Mouse (Mus musculus): Measurements from ENCODE around the gene Gk. TPM values are rescaled to one million over a fixed set of nuclear protein-coding genes. Genes with fewer than 3 reads are reported as not detected.

The Gk gene
- total and polyA plus RNA-seq, 3 experiments: 12.9 to 29.6 (median 19.8) TPM

- peaks cover 0 to 24% of the 10 kb centered on the region in 2 experiments; a peak in 2 of 4 replicates for H3K4me1 ChIP-seq (ENCODE audit: control insufficient read depth in 1 of 2, insufficient read depth in 2 of 2)
- H3K27me3 ChIP-seq (replicated peaks): no peaks in the 10 kb centered on the region
- H3K27ac ChIP-seq (ENCODE audit: insufficient read depth, low read depth): no peak overlapping the region
- H3K79me2 ChIP-seq (replicated peaks; ENCODE audit: control insufficient read depth, extremely low read depth, insufficient read depth, poor library complexity, severe bottlenecking): peaks cover 23% of the 10 kb centered on the region
- peak overlapping the region; percentile 61 for H3K4me2 ChIP-seq (ENCODE audit: insufficient read depth, low read depth, poor library complexity, severe bottlenecking)
- H3K4me3 ChIP-seq (replicated peaks in 1 of 3; ENCODE audit: low read depth in 2 of 3, low read length in 2 of 3, poor library complexity in 1 of 3): no peak overlapping the region
- dilution Hi-C loops (cut with MboI; ENCODE audit: extremely low pct_ligation_motif_present, extremely low pct_unique_long_range_greater_than_20kb, low sequenced_read_pairs) (no loop called here), in situ Hi-C loops (cut with MboI; ENCODE audit: low pct_ligation_motif_present, low pct_unique_long_range_greater_than_20kb, low sequenced_read_pairs) (loop anchor here (10.0 kb wide), 1 partner anchor 104 kb away; the partner anchor contains the start of gene 5430427O19Rik)
- no peak overlapping the region; the same call in 1 of the 2 replicates for H3K9ac ChIP-seq (ENCODE audit: insufficient read depth, low read depth)
- H3K9me3 ChIP-seq (replicated peaks; ENCODE audit: low read length): no peaks in the 10 kb centered on the region
- peaks cover 1 to 3% of the 10 kb centered on the region in 2 experiments for H3K36me3 ChIP-seq (replicated peaks in 1 of 2; ENCODE audit: control insufficient read depth in 1 of 2, insufficient read depth in 1 of 2, low read length in 1 of 2)
- no peak for DNase-seq (ENCODE audit: extremely low read depth)
- TF ChIP-seq SIN3A (IDR thresholded peaks at IDR 0.05; ENCODE audit: low read length): no peak
- TF ChIP-seq MYC (IDR thresholded peaks at IDR 0.05; ENCODE audit: low read depth, low read length): no peak
- TF ChIP-seq EP300 (IDR thresholded peaks at IDR 0.05; ENCODE audit: low read length): no peak
- no peak for TF ChIP-seq NELFE (IDR thresholded peaks at IDR 0.05; ENCODE audit: low read depth, low read length)
- no peak for TF ChIP-seq IRF4 (IDR thresholded peaks at IDR 0.05; ENCODE audit: low read depth, low read length)
- TF ChIP-seq MXI1 (IDR thresholded peaks at IDR 0.05; ENCODE audit: low read depth, low read length): no peak
- no peak for TF ChIP-seq ZNF384 (IDR thresholded peaks at IDR 0.05; ENCODE audit: low read depth, low read length)
- TF ChIP-seq ZC3H11A (IDR thresholded peaks at IDR 0.05; ENCODE audit: low read depth, low read length): no peak
- no peak for TF ChIP-seq HCFC1 (IDR thresholded peaks at IDR 0.05; ENCODE audit: low read depth, low read length)
- TF ChIP-seq POLR2AphosphoS2 (IDR thresholded peaks at IDR 0.05; ENCODE audit: low read depth, low read length): no peak
- no peak for TF ChIP-seq ELF1 (IDR thresholded peaks at IDR 0.05; ENCODE audit: low read depth, low read length)
- no peak for TF ChIP-seq MEF2A (IDR thresholded peaks at IDR 0.05; ENCODE audit: borderline replicate concordance, low read depth, low read length)
- TF ChIP-seq ETS1 (conservative IDR thresholded peaks at IDR 0.05; ENCODE audit: low read depth, low read length): no peak
- no peak for TF ChIP-seq ZMIZ1 (IDR thresholded peaks at IDR 0.05; ENCODE audit: low read depth, low read length)
- no peak for TF ChIP-seq MAZ (IDR thresholded peaks at IDR 0.05; ENCODE audit: low read depth, low read length)
- no peak for TF ChIP-seq PAX5 (IDR thresholded peaks at IDR 0.05; ENCODE audit: low read length)
- no peak for TF ChIP-seq SMC3 (IDR thresholded peaks at IDR 0.05; ENCODE audit: low read depth, low read length)
- no peak for TF ChIP-seq NRF1 (IDR thresholded peaks at IDR 0.05; ENCODE audit: low read depth, low read length)
- no peak for TF ChIP-seq GABPA (IDR thresholded peaks at IDR 0.05; ENCODE audit: insufficient replicate concordance, low read depth, low read length)
- no peak for TF ChIP-seq MAFK (IDR thresholded peaks at IDR 0.05; ENCODE audit: insufficient replicate concordance, low read length)
Measured at GRCm38 (mm10) chrX:85770747-85771146, 5.9 kb downstream of the Gk start.

DNA sequence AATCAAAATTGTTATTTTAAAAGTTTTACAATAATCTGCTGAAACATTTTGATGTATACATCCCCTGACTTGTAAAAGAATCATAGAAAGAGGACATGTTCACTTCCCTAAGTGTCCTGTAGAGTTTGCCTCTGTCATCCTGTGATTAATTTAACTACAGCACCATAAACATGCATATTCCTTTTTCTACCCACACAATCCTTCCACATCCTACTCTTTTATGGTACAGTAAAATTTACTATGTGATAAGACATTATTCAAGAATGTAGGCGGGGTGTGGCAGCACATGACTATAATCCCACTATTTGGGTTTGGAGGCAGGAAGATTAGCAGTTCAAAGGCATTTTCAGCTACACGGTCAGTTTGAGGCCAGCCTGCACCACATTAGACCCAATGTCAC, 8.0 kb downstream of the Gk start:
- Histone ChIP-seq H3K9ac (ENCODE audit: insufficient read depth, low read depth) (no peak overlapping the region), H3K27me3 (replicated peaks) (no peaks in the 10 kb centered on the region), H3K79me2 (replicated peaks; ENCODE audit: control insufficient read depth, extremely low read depth, insufficient read depth, poor library complexity, severe bottlenecking) (peaks cover 14% of the 10 kb centered on the region), H3K4me3 (replicated peaks in 1 of 3; ENCODE audit: low read depth in 2 of 3, low read length in 2 of 3, poor library complexity in 1 of 3) (no peak overlapping the region), H3K9me3 (replicated peaks; ENCODE audit: low read length) (no peaks in the 10 kb centered on the region), H3K4me1 (ENCODE audit: control insufficient read depth in 1 of 2, insufficient read depth in 2 of 2) (peaks cover 0 to 24% of the 10 kb centered on the region in 2 experiments; a peak in 2 of 4 replicates), H3K27ac (ENCODE audit: insufficient read depth, low read depth) (no peak overlapping the region), H3K4me2 (ENCODE audit: insufficient read depth, low read depth, poor library complexity, severe bottlenecking) (no peak overlapping the region), H3K36me3 (replicated peaks in 1 of 2; ENCODE audit: control insufficient read depth in 1 of 2, insufficient read depth in 1 of 2, low read length in 1 of 2) (peaks cover 1 to 3% of the 10 kb centered on the region in 2 experiments)
- no peak for DNase-seq (ENCODE audit: extremely low read depth)
- TF ChIP-seq CHD1 (IDR thresholded peaks at IDR 0.05; ENCODE audit: low read depth, low read length) (no peak), ELF1 (IDR thresholded peaks at IDR 0.05; ENCODE audit: low read depth, low read length) (no peak), CHD2 (IDR thresholded peaks at IDR 0.05; ENCODE audit: low read length) (no peak), CTCF (conservative IDR thresholded peaks at IDR 0.05 in 1 of 2, IDR thresholded peaks at IDR 0.05 in 1 of 2; ENCODE audit: low read depth in 2 of 2, low read length in 2 of 2) (no peak), ZMIZ1 (IDR thresholded peaks at IDR 0.05; ENCODE audit: low read depth, low read length) (no peak), UBTF (IDR thresholded peaks at IDR 0.05; ENCODE audit: low read depth, low read length) (no peak)
- in situ Hi-C loops (cut with MboI; ENCODE audit: low pct_ligation_motif_present, low pct_unique_long_range_greater_than_20kb, low sequenced_read_pairs): no loop called here
- dilution Hi-C loops (cut with MboI; ENCODE audit: extremely low pct_ligation_motif_present, extremely low pct_unique_long_range_greater_than_20kb, low sequenced_read_pairs): no loop called here
